Mouse (Mus musculus): ENCODE results near the gene Gabpb2. TPM values are rescaled to one million over a fixed set of nuclear protein-coding genes. Genes with fewer than 3 reads are reported as not detected.
A peak's percentile ranks its signal among the peaks of the same experiment; 100 is the strongest.
"Not testable (repeated sequence)": the region's sequence is repeated elsewhere in the genome, so short reads cannot be mapped to it uniquely, and the experiment has no call there.

Gene Gabpb2
- total and polyA plus RNA-seq, 2 experiments from 2014 or later: 3.1 to 6.6 TPM

- Histone ChIP-seq H3K9ac (replicated peaks; ENCODE audit: low read depth, low read length) (peak overlapping the region; percentile 70), H3K4me2 (ENCODE audit: low read depth, low read length) (peak overlapping the region; percentile 85), H3K9me3 (replicated peaks; ENCODE audit: control insufficient read depth, low read length) (no peaks in the 10 kb centered on the region), H3K27me3 (ENCODE audit: control insufficient read depth, insufficient read depth, low read length) (no peaks in the 10 kb centered on the region), H3K4me3 (ENCODE audit: low read depth, low read length) (peak overlapping the region; percentile 73), H3K36me3 (replicated peaks; ENCODE audit: control insufficient read depth, insufficient read depth, low read length) (peaks cover 25% of the 10 kb centered on the region), H3K27ac (ENCODE audit: low read depth) (peak overlapping the region; percentile 81), H3K4me1 (ENCODE audit: control insufficient read depth, insufficient read depth) (peaks cover 6% of the 10 kb centered on the region; the same call in 1 of the 2 replicates)
- ATAC-seq (ENCODE audit: insufficient read depth, low read depth) (no peak), DNase-seq (ENCODE audit: low spot score) (no peak)
- TF ChIP-seq CTCF (IDR thresholded peaks at IDR 0.05; ENCODE audit: low read depth) (no peak), EP300 (IDR thresholded peaks at IDR 0.05; ENCODE audit: low read depth) (no peak)
- WGBS: 57% methylated on average over 11 of the region's 11 CpGs
Observed at GRCm38 (mm10) chr3:95133176-95133575, 84.5 kb downstream of the Gabpb2 start.

DNA sequence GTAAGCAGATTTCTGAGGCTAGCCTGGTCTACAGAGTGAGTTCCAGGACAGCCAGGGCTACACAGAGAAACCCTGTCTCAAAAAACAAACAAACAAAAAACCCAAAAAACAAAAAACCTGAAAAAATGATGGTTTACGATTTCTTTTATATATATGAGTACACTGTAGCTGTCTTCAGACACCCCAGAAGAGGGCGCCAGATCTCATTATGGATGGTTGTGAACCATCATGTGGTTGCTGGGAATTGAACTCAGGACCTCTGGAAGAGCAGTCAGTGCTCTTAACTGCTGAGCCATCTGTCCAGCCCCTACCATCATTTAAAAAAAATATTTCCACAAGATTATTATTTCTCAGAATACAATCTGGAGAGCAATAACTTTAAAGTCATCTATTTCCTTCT is 85.3 kb downstream of the Gabpb2 start:
- not testable (repeated sequence) for DNase-seq (ENCODE audit: low spot score); ATAC-seq (ENCODE audit: insufficient read depth, low read depth); H3K9me3 ChIP-seq (replicated peaks; ENCODE audit: control insufficient read depth, low read length); H3K27ac ChIP-seq (ENCODE audit: low read depth); H3K9ac ChIP-seq (replicated peaks; ENCODE audit: low read depth, low read length); H3K4me3 ChIP-seq (ENCODE audit: low read depth, low read length); H3K4me2 ChIP-seq (ENCODE audit: low read depth, low read length); H3K27me3 ChIP-seq (ENCODE audit: control insufficient read depth, insufficient read depth, low read length); H3K4me1 ChIP-seq (ENCODE audit: control insufficient read depth, insufficient read depth)
- WGBS: 87% methylated on average over 2 of the region's 2 CpGs
- peaks cover 25% of the 10 kb centered on the region for H3K36me3 ChIP-seq (replicated peaks; ENCODE audit: control insufficient read depth, insufficient read depth, low read length)

Small RNAs within 50 kb of the gene (microRNA-seq; reads per million reads assigned to microRNA genes)
- gene Mir8099-1: not detected

Other genes starting within 250 kb of the Gabpb2 start
- 44.4 and 47.2 TPM in 2 replicates for gene Pi4kb, start 243.2 kb downstream of the Gabpb2 start, total RNA-seq (2014; rRNA removed; ENCODE audit: low replicate concordance)
- 12.6 and 13.7 TPM in 2 replicates for gene Pi4kb, start 243.2 kb downstream of the Gabpb2 start, polyA plus RNA-seq (2015; fragmentation: Nextera tagmentation; extraction: Ambion mirVana)
- 15.0 and 28.5 TPM in 2 replicates for gene Zfp687, start 202.5 kb downstream of the Gabpb2 start, total RNA-seq (2014; rRNA removed; ENCODE audit: low replicate concordance)
- 8.1 and 8.3 TPM in 2 replicates for gene Zfp687, start 202.5 kb downstream of the Gabpb2 start, polyA plus RNA-seq (2015; fragmentation: Nextera tagmentation; extraction: Ambion mirVana)
- 190 and 210 TPM in 2 replicates for gene Psmd4, start 175.3 kb downstream of the Gabpb2 start, total RNA-seq (2014; rRNA removed; ENCODE audit: low replicate concordance)
- 205 and 208 TPM in 2 replicates for gene Psmd4, start 175.3 kb downstream of the Gabpb2 start, polyA plus RNA-seq (2015; fragmentation: Nextera tagmentation; extraction: Ambion mirVana)
- 36.6 and 50.5 TPM in 2 replicates for gene Pip5k1a, start 111.0 kb downstream of the Gabpb2 start, total RNA-seq (2014; rRNA removed; ENCODE audit: low replicate concordance)
- 13.8 and 14.5 TPM in 2 replicates for gene Pip5k1a, start 111.0 kb downstream of the Gabpb2 start, polyA plus RNA-seq (2015; fragmentation: Nextera tagmentation; extraction: Ambion mirVana)
- 54.9 and 69.3 TPM in 2 replicates for gene Vps72, start 106.9 kb downstream of the Gabpb2 start, total RNA-seq (2014; rRNA removed; ENCODE audit: low replicate concordance)
- 60.8 and 66.9 TPM in 2 replicates for gene Vps72, start 106.9 kb downstream of the Gabpb2 start, polyA plus RNA-seq (2015; fragmentation: Nextera tagmentation; extraction: Ambion mirVana)
- gene Tmod4, start 93.4 kb downstream of the Gabpb2 start, total RNA-seq (2014; rRNA removed; ENCODE audit: low replicate concordance): 1.2 and 14.3 TPM in 2 replicates
- gene Tmod4, start 93.4 kb downstream of the Gabpb2 start, polyA plus RNA-seq (2015; fragmentation: Nextera tagmentation; extraction: Ambion mirVana): 2.7 and 2.9 TPM in 2 replicates
- 16.7 and 38.2 TPM in 2 replicates for gene Scnm1, start 83.9 kb downstream of the Gabpb2 start, total RNA-seq (2014; rRNA removed; ENCODE audit: low replicate concordance)
- 57.6 and 57.7 TPM in 2 replicates for gene Scnm1, start 83.9 kb downstream of the Gabpb2 start, polyA plus RNA-seq (2015; fragmentation: Nextera tagmentation; extraction: Ambion mirVana)
- gene Lysmd1, start 83.8 kb downstream of the Gabpb2 start, total RNA-seq (2014; rRNA removed; ENCODE audit: low replicate concordance): 6.1 and 7.1 TPM in 2 replicates
- gene Lysmd1, start 83.8 kb downstream of the Gabpb2 start, polyA plus RNA-seq (2015; fragmentation: Nextera tagmentation; extraction: Ambion mirVana): 8.7 and 10.4 TPM in 2 replicates
- gene Tnfaip8l2, start 75.6 kb downstream of the Gabpb2 start, total RNA-seq (2014; rRNA removed; ENCODE audit: low replicate concordance): 0.27 and 5.4 TPM in 2 replicates
- 2.7 and 2.8 TPM in 2 replicates for gene Tnfaip8l2, start 75.6 kb downstream of the Gabpb2 start, polyA plus RNA-seq (2015; fragmentation: Nextera tagmentation; extraction: Ambion mirVana)
- 6.8 and 14.8 TPM in 2 replicates for gene Sema6c, start 57.5 kb downstream of the Gabpb2 start, total RNA-seq (2014; rRNA removed; ENCODE audit: low replicate concordance)
- 1.2 and 1.8 TPM in 2 replicates for gene Sema6c, start 57.5 kb downstream of the Gabpb2 start, polyA plus RNA-seq (2015; fragmentation: Nextera tagmentation; extraction: Ambion mirVana)
- gene Cdc42se1, start 10.8 kb upstream of the Gabpb2 start, total RNA-seq (2014; rRNA removed; ENCODE audit: low replicate concordance): 75.5 and 78.2 TPM in 2 replicates
- gene Cdc42se1, start 10.8 kb upstream of the Gabpb2 start, polyA plus RNA-seq (2015; fragmentation: Nextera tagmentation; extraction: Ambion mirVana): 33.6 TPM in 2 replicates
- gene Mllt11, start 14.3 kb upstream of the Gabpb2 start, total RNA-seq (2014; rRNA removed; ENCODE audit: low replicate concordance): 4.3 and 6.1 TPM in 2 replicates
- gene Mllt11, start 14.3 kb upstream of the Gabpb2 start, polyA plus RNA-seq (2015; fragmentation: Nextera tagmentation; extraction: Ambion mirVana): 8.9 and 9.0 TPM in 2 replicates
- 1.1 TPM in 1 of 2 replicates, not detected in the other for gene Gm128, start 23.7 kb upstream of the Gabpb2 start, total RNA-seq (2014; rRNA removed; ENCODE audit: low replicate concordance)
- gene Gm128, start 23.7 kb upstream of the Gabpb2 start, polyA plus RNA-seq (2015; fragmentation: Nextera tagmentation; extraction: Ambion mirVana): 0.07 TPM in 1 of 2 replicates, not detected in the other
- 3.9 TPM in 1 of 2 replicates, not detected in the other for gene Bnipl, start 33.3 kb upstream of the Gabpb2 start, total RNA-seq (2014; rRNA removed; ENCODE audit: low replicate concordance)
- gene Bnipl, start 33.3 kb upstream of the Gabpb2 start, polyA plus RNA-seq (2015; fragmentation: Nextera tagmentation; extraction: Ambion mirVana): not detected in 2 replicates
- 28.0 and 64.4 TPM in 2 replicates for gene Mindy1, start 63.4 kb upstream of the Gabpb2 start, total RNA-seq (2014; rRNA removed; ENCODE audit: low replicate concordance)
- 27.8 and 28.4 TPM in 2 replicates for gene Mindy1, start 63.4 kb upstream of the Gabpb2 start, polyA plus RNA-seq (2015; fragmentation: Nextera tagmentation; extraction: Ambion mirVana)
- gene Prune1, start 64.2 kb upstream of the Gabpb2 start, total RNA-seq (2014; rRNA removed; ENCODE audit: low replicate concordance): 28.6 and 35.6 TPM in 2 replicates
- gene Prune1, start 64.2 kb upstream of the Gabpb2 start, polyA plus RNA-seq (2015; fragmentation: Nextera tagmentation; extraction: Ambion mirVana): 22.5 and 23.0 TPM in 2 replicates
- gene Anxa9, start 89.3 kb upstream of the Gabpb2 start, total RNA-seq (2014; rRNA removed; ENCODE audit: low replicate concordance): 0.11 and 0.15 TPM in 2 replicates
- gene Anxa9, start 89.3 kb upstream of the Gabpb2 start, polyA plus RNA-seq (2015; fragmentation: Nextera tagmentation; extraction: Ambion mirVana): 0.49 and 0.67 TPM in 2 replicates
- gene Cers2, start 96.9 kb upstream of the Gabpb2 start, total RNA-seq (2014; rRNA removed; ENCODE audit: low replicate concordance): 108 and 126 TPM in 2 replicates
- 88.4 and 89.4 TPM in 2 replicates for gene Cers2, start 96.9 kb upstream of the Gabpb2 start, polyA plus RNA-seq (2015; fragmentation: Nextera tagmentation; extraction: Ambion mirVana)
- 9.5 and 11.3 TPM in 2 replicates for gene Setdb1, start 139.3 kb upstream of the Gabpb2 start, total RNA-seq (2014; rRNA removed; ENCODE audit: low replicate concordance)
- 7.9 and 8.0 TPM in 2 replicates for gene Setdb1, start 139.3 kb upstream of the Gabpb2 start, polyA plus RNA-seq (2015; fragmentation: Nextera tagmentation; extraction: Ambion mirVana)
- not detected in 2 replicates for gene 4930558C23Rik, start 184.9 kb upstream of the Gabpb2 start, total RNA-seq (2014; rRNA removed; ENCODE audit: low replicate concordance)
- not detected in 2 replicates for gene 4930558C23Rik, start 184.9 kb upstream of the Gabpb2 start, polyA plus RNA-seq (2015; fragmentation: Nextera tagmentation; extraction: Ambion mirVana)
- 20.6 and 22.4 TPM in 2 replicates for gene Arnt, start 216.5 kb upstream of the Gabpb2 start, total RNA-seq (2014; rRNA removed; ENCODE audit: low replicate concordance)
- 20.1 and 23.0 TPM in 2 replicates for gene Arnt, start 216.5 kb upstream of the Gabpb2 start, polyA plus RNA-seq (2015; fragmentation: Nextera tagmentation; extraction: Ambion mirVana)